Mouse (Mus musculus) forebrain, embryonic 16.5 days (tissue): Measurements from ENCODE around the gene Gm973. TPM values are rescaled to one million over a fixed set of nuclear protein-coding genes. Genes with fewer than 3 reads are reported as not detected.

Experiments used
- ATAC-seq: fragments of 200-750 bp; cut with Nextera tagmentation; 2 replicates; pipeline ENCODE4 v1.8.0; 2017; ENCODE audit warnings: mild to moderate bottlenecking, moderate library complexity
- H3K27ac ChIP-seq: fragments of 300-500 bp; sonication (generic); 2 replicates; pipeline ENCODE4 v1.5.1; 2014; ENCODE audit warnings: low read length, control low read depth
- H3K27me3 ChIP-seq: fragments of 300-500 bp; sonication (generic); replicated peaks from 2 replicates; pipeline ENCODE4 v1.6.1; 2014; ENCODE audit warnings: low read length; ENCODE audit not compliant: control insufficient read depth, insufficient read depth
- H3K36me3 ChIP-seq: fragments of 300-500 bp; sonication (generic); 2 replicates; pipeline ENCODE4 v1.6.1; 2014; ENCODE audit not compliant: control insufficient read depth, insufficient read depth
- H3K4me1 ChIP-seq: fragments of 300-500 bp; sonication (generic); replicated peaks from 2 replicates; pipeline ENCODE4 v1.6.1; 2014; ENCODE audit warnings: low read length; ENCODE audit not compliant: control insufficient read depth, insufficient read depth
- H3K4me2 ChIP-seq: fragments of 300-500 bp; sonication (generic); 2 replicates; pipeline ENCODE4 v1.6.1; 2014; ENCODE audit warnings: mild to moderate bottlenecking, low read length, control low read depth
- H3K4me3 ChIP-seq: fragments of 300-500 bp; sonication (generic); replicated peaks from 2 replicates; pipeline ENCODE4 v1.5.1; 2014; ENCODE audit warnings: mild to moderate bottlenecking, low read length, control low read depth
- H3K9ac ChIP-seq: fragments of 300-500 bp; sonication (generic); replicated peaks from 2 replicates; pipeline ENCODE4 v1.6.1; 2014; ENCODE audit warnings: low read depth, low read length, control low read depth
- H3K9me3 ChIP-seq: fragments of 300-500 bp; sonication (generic); 2 replicates; pipeline ENCODE4 v1.6.1; 2016; ENCODE audit warnings: low read length; ENCODE audit not compliant: control insufficient read depth
- WGBS: fragments of 180-500 bp; shearing (Covaris S2); extraction: QIAGEN DNeasy Blood & Tissue Kit; methylation state at CpG from one replicate; pipeline ENCODE4 v1.1.7; 2014; 5-methylcytosine and 5-hydroxymethylcytosine counted together
- polyA plus RNA-seq: library from polyadenylated mRNA; unstranded; fragments of >200 nt; fragmentation: Nextera tagmentation; extraction: Ambion mirVana; gene quantifications from 2 replicates; pipeline ENCODE4 v1.2.1, GENCODE M21; 2015

Gene Gm973
- polyA plus RNA-seq, 1 experiment from 2014 or later, result 6.2 TPM

DNA sequence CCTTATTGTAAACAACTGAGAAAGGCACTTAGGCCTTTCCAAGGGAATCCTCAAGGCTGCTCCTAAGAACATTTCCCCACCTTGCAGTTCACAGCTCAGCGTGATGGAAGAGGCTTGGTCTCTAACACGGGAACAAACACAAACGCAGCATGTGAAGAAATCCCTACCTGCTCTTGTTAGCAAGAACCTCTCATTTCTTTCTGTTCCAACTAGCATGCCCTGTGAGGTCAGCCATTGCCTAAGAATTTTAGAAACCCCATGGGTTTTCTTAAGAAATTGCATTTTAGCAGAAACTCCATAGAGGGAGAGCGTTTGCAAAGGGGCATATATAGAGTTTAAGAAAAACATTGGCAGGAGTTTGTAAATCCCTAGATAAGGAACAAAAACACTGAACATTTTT, 27.6 kb upstream of the Gm973 start:
- no peak for ATAC-seq
- no peak overlapping the region for H3K4me2 ChIP-seq

DNA sequence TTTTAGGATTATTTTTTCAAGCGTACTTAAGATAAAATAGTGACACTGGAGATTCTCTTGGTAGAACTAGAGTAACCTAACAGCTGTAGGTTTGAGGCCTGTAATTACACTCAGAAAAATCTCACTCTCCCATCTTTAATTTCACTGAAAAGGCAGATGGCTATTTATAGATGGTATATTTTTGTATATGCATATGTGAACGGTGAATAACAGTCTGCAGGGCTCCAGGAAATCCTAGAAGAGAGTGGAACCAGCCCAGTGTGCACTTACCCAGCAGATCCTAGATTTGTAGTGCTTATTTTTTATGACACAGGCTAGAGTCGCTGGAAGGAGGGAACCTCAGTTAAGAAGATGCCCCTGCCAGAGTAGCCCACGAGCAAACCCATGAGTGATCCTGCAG, 27.1 kb upstream of the Gm973 start:
- Histone ChIP-seq H3K9me3 (no peaks in the 10 kb centered on the region), H3K27ac (0 out of 2 replicates have a peak overlapping the region, but pooled peaks have one; percentile 16), H3K27me3 (no peaks in the 10 kb centered on the region; the same call in none of the 2 replicates), H3K4me3 (no peak overlapping the region), H3K4me1 (peaks cover 32% of the 10 kb centered on the region), H3K4me2 (no peak overlapping the region), H3K9ac (no peak overlapping the region), H3K36me3 (no peaks in the 10 kb centered on the region)
- 57% methylated on average over 4 of the region's 4 CpGs for WGBS
- peak; percentile 31 for ATAC-seq

More for the DNA sequence above, 27.6 kb upstream of the Gm973 start:
- H3K9me3 ChIP-seq, result no peaks in the 10 kb centered on the region
- H3K36me3 ChIP-seq, result no peaks in the 10 kb centered on the region
- H3K4me1 ChIP-seq, result peaks cover 37% of the 10 kb centered on the region
- whole genome bisulfite sequencing, result 43% methylated on average over 4 of the region's 4 CpGs
- H3K27ac ChIP-seq, result no peak overlapping the region
- no peak overlapping the region for H3K9ac ChIP-seq
- H3K4me3 ChIP-seq, result no peak overlapping the region
- no peaks in the 10 kb centered on the region; the same call in none of the 2 replicates for H3K27me3 ChIP-seq

DNA sequence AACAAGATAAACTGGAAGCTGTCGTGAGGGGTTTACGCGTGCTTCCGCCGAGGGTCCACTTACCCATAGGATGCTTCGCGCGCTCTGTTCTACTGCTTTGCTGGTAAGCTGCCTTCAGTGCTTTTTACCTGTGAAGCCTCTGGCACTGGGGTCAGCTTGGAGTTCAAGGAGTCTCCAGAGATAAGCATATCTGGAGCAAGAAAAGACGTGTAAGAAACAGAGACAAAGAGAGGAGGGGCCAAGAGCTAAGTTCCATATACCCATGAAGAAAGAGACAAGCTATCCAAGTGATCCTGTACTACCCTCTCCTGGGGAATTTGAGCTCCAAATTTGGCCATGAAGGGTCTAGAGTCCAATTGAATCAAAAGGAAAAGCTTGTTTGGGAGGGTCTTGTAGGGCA, 24.5 kb upstream of the Gm973 start:
- ATAC-seq, result no peak
- no peak overlapping the region for H3K4me3 ChIP-seq
- no peaks in the 10 kb centered on the region for H3K27me3 ChIP-seq
- no peaks in the 10 kb centered on the region for H3K36me3 ChIP-seq
- H3K4me1 ChIP-seq, result peaks cover 16% of the 10 kb centered on the region
- H3K4me2 ChIP-seq, result no peak overlapping the region
- no peak overlapping the region for H3K9ac ChIP-seq
- 89% methylated on average over 9 of the region's 9 CpGs for WGBS
- no peaks in the 10 kb centered on the region for H3K9me3 ChIP-seq
- H3K27ac ChIP-seq, result no peak overlapping the region

DNA sequence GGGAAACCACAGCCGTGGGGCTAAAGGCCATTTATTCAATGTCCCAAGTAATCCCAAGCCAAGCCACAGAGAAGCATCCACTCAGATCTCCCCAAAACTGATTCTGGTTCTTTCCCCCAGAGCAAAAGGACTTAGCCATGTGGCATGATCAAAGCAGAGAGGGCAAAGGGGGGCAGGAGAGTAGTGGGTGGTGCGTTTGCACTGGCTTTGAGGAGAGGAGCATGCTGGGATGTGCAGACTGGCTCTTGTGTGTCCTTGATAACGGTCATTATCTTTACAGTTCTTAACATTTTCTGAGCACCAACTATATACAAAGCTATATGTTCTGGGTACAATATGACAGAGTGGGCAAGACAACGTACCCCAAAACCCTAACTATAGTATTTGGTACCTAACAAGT, 23.6 kb upstream of the Gm973 start:
- no peak overlapping the region for H3K4me2 ChIP-seq
- H3K27me3 ChIP-seq, result no peaks in the 10 kb centered on the region
- H3K36me3 ChIP-seq, result no peaks in the 10 kb centered on the region
- ATAC-seq, result no peak
- 62% methylated on average over 4 of the region's 4 CpGs for WGBS
- no peak overlapping the region for H3K9ac ChIP-seq
- no peak overlapping the region for H3K27ac ChIP-seq
- no peak overlapping the region for H3K4me3 ChIP-seq
- H3K9me3 ChIP-seq, result no peaks in the 10 kb centered on the region
- H3K4me1 ChIP-seq, result peaks cover 11% of the 10 kb centered on the region

DNA sequence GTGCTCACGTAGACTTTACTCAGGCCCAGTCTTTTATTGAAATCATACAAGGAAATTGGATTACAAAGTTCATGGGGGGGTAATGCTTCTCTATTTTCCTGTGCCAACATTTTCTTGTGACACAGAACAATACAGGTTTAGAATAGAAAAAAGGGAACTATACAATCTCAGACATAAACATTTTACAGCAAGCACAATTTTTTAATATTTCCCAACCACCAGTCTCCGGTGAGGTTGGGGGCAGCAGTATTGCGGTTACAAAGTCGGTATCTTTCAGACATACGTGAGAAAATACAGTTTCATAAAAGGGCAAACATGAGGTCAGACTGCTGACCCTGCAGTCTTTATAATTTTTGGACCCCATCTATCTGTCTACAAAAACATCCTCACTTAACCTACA, 20.1 kb upstream of the Gm973 start:
- Histone ChIP-seq H3K9me3 (no peaks in the 10 kb centered on the region), H3K27ac (no peak overlapping the region), H3K4me3 (no peak overlapping the region), H3K4me1 (no peaks in the 10 kb centered on the region), H3K9ac (no peak overlapping the region), H3K4me2 (no peak overlapping the region), H3K36me3 (no peaks in the 10 kb centered on the region), H3K27me3 (no peaks in the 10 kb centered on the region)
- no peak for ATAC-seq
- 97% methylated on average over 5 of the region's 5 CpGs for WGBS

DNA sequence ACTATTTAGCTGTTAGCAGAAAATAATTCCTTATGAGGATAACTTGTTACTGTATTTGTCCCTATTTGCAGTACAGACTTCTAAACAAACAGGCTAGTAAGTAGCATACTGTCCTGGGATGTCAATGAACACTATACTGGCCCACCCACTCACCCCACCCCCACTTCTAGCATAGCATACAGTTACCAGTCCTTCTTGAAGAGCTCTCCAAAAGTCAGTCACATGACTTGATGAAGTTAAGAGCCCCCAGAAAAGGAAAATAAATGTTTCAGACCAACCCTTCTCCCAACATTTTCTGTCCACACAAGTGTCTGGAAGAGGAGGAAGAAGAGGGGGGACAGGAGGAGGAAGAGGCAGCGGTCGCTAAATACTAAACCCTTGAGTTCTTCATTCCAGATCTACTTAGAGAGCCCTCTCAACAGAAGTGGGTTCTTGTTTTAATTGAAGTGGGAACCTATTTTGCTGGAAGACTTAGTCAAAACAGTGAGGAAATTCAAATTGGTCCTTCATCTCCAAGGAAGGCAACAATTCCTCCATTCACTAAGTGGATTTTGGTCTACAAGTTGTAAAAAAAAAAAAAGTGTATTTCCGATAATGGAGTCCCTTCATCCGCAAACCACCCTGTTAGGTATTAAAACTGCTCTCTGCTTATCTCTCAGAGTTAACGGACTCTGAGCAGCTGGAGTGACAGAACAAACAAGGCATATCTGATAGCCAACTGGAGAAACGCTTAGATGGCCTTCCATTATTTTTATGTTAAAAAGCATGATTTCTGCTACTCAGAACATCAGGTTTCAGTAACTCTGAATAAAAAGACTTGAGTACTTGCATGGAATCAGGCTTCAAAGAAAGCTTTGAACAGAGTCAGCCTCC, 18.1 kb upstream of the Gm973 start:
- no peaks in the 10 kb centered on the region for H3K4me1 ChIP-seq
- H3K4me3 ChIP-seq, result no peak overlapping the region
- H3K36me3 ChIP-seq, result no peaks in the 10 kb centered on the region
- ATAC-seq, result no peak
- H3K27ac ChIP-seq, result no peak overlapping the region
- H3K27me3 ChIP-seq, result no peaks in the 10 kb centered on the region
- no peak overlapping the region for H3K9ac ChIP-seq
- no peaks in the 10 kb centered on the region for H3K9me3 ChIP-seq
- no peak overlapping the region for H3K4me2 ChIP-seq
- WGBS, result 64% methylated on average over 6 of the region's 6 CpGs

DNA sequence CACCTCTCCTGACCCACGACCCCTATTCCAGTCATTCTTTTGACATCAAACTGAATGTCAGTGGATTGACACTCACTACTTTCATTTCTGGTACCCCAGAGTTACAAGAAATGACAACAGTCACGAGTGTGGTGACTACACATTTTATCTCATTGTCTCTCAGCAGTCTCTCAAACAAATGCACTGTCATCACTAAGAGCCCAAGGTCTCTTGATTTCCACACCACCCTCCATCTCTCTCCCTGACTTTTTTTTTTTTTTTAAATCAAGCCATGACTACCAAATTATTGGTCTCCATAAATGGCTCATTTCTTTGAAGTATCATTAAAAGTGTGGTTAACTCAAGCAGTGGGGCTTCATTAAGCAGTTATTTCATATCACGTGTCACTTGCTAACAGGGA, 16.7 kb upstream of the Gm973 start:
- H3K27ac ChIP-seq, result no peak overlapping the region
- ATAC-seq, result no peak
- no peaks in the 10 kb centered on the region for H3K4me1 ChIP-seq
- H3K4me3 ChIP-seq, result no peak overlapping the region
- H3K9me3 ChIP-seq, result no peaks in the 10 kb centered on the region
- H3K9ac ChIP-seq, result no peak overlapping the region
- H3K4me2 ChIP-seq, result no peak overlapping the region
- 77% methylated on average over 3 of the region's 3 CpGs for WGBS
- no peaks in the 10 kb centered on the region for H3K27me3 ChIP-seq
- no peaks in the 10 kb centered on the region for H3K36me3 ChIP-seq

DNA sequence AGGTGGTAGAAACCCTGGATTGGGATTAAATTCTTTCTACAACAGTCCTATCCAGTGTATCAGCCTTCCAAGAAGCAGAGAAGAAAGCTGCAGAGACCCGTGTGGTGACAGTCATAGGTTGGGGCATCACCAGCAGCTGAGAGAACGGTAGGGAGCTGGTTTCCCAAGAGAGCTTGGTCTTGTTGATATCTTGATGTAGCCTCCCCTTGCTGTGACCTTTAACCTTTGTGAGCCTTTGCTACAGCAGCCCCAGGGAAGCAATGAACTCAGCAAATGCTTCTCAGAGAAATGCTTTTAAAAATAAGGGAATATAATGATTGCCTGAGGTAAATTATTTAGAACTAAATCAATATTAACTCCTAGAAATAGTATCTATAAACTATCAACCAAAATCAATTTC, 13.7 kb upstream of the Gm973 start:
- no peak overlapping the region for H3K27ac ChIP-seq

DNA sequence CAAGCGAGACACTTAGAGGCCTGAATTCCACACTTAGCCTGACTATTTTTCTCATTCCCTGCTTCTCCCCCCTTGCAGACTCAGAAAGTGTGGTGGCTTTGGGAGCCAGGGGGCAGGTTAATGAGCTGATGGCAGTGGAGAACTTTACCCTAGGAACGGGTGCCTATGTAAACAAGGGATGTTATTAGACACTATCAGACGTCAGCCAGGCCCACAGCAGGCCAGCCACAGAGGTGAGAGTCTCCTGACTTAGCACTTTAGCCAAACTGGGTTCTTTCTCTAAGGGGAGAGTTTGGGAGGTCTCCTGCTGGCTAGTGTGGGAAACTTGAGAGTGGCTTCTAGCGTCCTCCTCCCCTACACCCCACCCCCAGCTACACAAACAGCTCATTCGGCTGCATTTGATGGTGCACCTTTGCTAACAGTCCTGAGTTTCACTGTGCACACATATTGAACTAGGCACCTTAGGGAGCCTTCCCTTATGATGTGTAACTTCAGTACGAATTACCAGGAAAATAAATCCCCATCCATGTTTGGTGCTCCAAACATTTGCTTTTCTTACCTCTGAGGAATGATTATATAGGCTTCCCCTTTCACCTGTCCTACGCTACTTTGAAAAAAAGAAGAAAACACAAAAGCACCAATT, 12.3 kb upstream of the Gm973 start:
- H3K36me3 ChIP-seq, result no peaks in the 10 kb centered on the region
- 61% methylated on average over 7 of the region's 7 CpGs for WGBS
- ATAC-seq, result no peak

More for the DNA sequence above, 13.7 kb upstream of the Gm973 start:
- Histone ChIP-seq H3K9me3 (no peaks in the 10 kb centered on the region), H3K4me2 (no peak overlapping the region), H3K4me1 (no peaks in the 10 kb centered on the region), H3K27me3 (no peaks in the 10 kb centered on the region), H3K36me3 (no peaks in the 10 kb centered on the region), H3K4me3 (no peak overlapping the region), H3K9ac (no peak overlapping the region)
- no peak for ATAC-seq
- WGBS, result 83% methylated on average over 2 of the region's 2 CpGs

More for the DNA sequence above, 12.3 kb upstream of the Gm973 start:
- Histone ChIP-seq H3K9me3 (no peaks in the 10 kb centered on the region), H3K9ac (no peak overlapping the region), H3K4me2 (no peak overlapping the region), H3K4me1 (no peaks in the 10 kb centered on the region), H3K27ac (no peak overlapping the region), H3K27me3 (no peaks in the 10 kb centered on the region), H3K4me3 (no peak overlapping the region)
